Mouse (Mus musculus) heart, postnatal 25 days (tissue): ENCODE measurements around the gene AC134908.4. TPM values are rescaled to one million over a fixed set of nuclear protein-coding genes. Genes with fewer than 3 reads are reported as not detected.
A peak's percentile ranks its signal among the peaks of the same experiment; 100 is the strongest.

ENCODE experiments used
- DNase-seq: peaks from one replicate; pipeline ENCODE4 v3.0.0; 2022; ENCODE audit warnings: low spot score
- intact Hi-C: fragments of 180-260 bp; cut with DNase I; formaldehyde crosslinking; loops from one replicate; pipeline ENCODE4 v1.15.1; 2025
- total RNA-seq, 2 experiments: library from RNA; stranded (reverse); gene quantifications; 2 replicates each; pipeline ENCODE4 v1.2.3; 2021

Gene AC134908.4
- under 1 TPM in 1 of 2 experiments, not detected in 1; 0.53 TPM for total RNA-seq

DNA sequence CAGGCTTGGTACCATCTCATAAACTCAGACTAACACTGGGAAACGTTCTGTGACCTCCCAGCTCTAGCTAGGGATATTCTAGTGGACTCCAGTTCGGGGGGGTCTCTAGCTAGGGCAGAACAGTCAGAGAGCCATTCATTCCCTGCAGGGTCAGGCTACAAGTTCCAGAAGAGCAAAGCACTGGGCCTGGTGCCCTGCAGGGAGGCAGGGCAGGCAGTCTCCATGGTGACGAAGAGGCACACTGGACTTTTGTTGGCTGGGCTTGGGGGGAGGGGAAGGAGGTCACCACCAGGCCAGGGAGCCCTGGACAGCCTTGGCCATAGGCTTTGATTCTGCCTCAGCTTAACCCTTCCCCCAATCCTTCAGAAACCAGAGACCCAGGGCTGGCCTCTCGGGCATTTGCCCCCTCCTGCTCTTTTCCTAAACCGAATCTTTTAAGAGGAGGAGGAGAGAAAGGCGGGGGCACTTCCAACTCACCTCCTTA is at the start of gene AC134908.4:
Gene AC134908.4, minus strand, starts transcription at position 51 of the 484 bp plus-strand sequence.
- no peak for DNase-seq
- intact Hi-C loops, result loop anchor here (2.0 kb wide), 1 partner anchor 27 kb away; the partner anchor contains the start of gene Wdr24

DNA sequence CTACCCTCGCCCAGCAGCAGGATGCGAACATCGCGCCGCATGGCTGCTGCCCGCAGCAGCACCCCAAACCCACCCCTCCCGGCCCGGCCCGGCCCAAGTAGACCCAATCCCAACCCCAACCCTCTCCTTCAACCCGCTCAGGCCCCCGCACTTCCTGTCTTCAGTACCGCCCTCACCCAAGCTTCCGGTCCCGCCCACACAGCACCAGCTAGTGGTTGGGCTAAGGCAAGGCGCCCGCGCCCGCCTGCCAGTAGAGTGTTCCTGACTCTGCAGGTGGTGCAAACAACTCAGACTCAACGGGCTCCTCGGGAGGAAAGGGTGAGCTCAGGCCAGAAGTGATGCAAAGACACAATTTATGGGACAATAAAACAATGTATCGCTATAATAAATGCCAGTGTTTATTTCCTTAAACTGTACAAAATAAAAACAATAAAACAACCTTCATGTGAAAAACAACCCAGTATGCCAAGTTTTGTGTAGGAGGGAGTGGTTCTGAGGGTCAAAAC is 49.0 kb upstream of the AC134908.4 start, which contains the start of gene Rhot2:
Gene Rhot2, minus strand, starts transcription at position 456 of the 506 bp plus-strand sequence.
- intact Hi-C loops, result loop anchor here (1.0 kb wide), 1 partner anchor 15 kb away; no protein-coding TSS in a partner anchor
- DNase-seq, result peak; percentile 89

DNA sequence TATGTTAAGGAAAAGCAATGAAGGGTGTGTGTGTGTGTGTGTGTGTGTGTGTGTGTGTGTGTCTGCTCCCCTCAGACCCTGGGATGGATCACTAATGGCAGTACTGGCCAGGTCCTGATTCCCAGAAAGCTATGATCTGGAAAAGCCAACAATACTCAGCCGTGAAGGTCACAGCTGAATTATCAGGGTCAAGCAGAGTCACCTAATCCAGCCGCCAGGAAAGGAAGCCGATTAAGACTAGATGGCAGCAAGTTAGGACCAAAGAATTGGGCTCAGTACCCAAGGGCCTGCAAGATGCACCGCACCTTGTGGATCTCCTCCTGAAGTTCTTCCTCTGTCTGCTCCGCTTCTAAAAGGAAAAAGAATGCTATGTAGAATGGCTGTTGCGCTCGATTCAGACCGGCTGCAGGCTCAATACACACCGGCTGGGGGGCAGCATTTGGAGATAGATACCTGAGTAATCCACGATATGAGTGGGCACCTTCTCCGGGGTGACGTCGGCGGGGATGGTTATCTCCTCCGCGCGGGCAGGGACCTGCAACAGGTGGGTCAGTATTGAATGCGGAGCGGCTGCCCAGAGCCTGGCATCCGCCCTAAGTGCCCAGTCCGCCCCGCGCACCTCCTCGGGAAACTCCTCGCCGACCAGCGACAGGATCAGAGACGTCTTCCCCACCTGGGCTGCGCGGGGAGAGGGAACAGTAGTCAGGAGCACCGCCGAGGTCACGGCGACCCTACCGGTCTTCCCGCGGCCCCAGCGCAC is 48.4 kb upstream of the AC134908.4 start:
- intact Hi-C loops, result loop anchor here (1.0 kb wide), 1 partner anchor 15 kb away; no protein-coding TSS in a partner anchor
- no peak for DNase-seq

DNA sequence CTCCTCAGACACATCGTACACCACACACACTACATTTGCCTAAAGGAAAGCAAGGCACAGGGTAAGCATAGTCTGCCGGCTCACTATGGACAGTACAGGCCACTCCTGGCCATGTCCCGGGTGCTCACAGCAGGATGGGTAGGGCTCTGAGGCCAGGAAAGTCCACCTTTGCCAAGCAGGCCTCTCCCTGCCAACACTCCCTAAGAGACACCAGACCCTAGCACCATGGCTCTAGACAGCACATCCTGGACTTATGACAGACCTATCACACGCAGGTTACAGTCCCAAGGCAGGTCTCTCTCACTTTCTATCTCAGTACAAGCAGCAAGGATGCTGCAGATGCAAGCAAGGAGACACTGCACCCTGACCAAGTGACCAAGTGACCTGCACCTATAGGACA is 47.7 kb upstream of the AC134908.4 start:
- DNase-seq, result no peak
- intact Hi-C loops, result no loop called here

DNA sequence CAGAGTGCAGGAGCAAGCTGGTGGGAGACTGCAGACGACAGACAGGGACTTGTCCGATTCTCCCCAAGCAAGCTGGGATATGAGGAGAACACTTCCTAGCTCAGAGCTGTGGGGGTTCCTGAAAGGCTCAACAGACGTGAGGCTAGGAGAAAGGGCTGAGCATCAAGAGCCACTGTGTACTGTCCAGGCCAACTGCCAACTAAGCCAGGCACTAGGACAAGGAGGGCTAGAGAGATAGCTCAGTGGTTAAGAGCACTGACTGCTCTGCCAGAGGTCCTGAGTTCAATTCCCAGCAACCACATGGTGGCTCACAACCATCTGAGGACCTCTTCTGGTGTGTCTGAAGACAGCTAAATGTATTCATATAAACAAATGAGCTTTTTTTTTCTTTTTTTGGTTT is 47.0 kb upstream of the AC134908.4 start:
- intact Hi-C loops, result no loop called here
- DNase-seq, result no peak

DNA sequence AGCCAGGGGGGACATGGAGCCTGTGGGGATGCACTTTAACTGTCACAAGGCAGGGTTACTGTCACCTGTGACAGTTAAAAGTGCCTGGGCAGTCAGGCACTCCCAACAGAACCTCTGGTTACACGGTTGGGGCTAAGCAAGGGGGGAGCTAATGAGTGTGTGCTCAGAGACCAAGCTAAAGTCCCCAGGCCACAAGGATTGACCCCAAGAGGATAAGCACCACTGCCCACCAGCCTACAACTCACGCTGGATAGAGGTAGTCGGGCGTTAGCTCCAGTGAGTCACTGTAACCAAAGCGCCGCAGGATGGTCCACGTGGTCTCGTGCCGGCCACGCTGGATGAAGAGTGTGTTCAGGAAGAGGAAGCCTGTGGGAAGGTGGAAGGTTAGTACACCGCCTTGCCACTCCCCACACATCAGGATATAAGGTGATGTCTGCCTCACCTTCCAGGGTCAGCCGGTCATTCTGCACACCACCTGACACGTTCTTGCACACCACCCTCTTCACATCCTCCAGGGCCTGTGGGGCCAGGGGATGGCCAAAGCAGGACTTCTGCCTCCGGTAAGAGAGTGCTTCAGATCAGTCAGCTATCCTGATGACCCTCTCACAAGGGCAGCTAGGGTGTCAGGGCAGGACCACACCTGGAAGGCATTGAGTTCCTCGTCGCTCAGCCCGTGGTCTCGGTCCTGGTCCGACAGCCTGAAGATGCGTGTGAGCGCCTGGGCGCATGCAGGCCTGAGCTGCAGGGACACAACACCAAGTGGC is 45.8 kb upstream of the AC134908.4 start, which contains the start of gene Gm20683:
Gene Gm20683, minus strand, starts transcription at position 647 of the 764 bp plus-strand sequence.
- intact Hi-C loops, result no loop called here

DNA sequence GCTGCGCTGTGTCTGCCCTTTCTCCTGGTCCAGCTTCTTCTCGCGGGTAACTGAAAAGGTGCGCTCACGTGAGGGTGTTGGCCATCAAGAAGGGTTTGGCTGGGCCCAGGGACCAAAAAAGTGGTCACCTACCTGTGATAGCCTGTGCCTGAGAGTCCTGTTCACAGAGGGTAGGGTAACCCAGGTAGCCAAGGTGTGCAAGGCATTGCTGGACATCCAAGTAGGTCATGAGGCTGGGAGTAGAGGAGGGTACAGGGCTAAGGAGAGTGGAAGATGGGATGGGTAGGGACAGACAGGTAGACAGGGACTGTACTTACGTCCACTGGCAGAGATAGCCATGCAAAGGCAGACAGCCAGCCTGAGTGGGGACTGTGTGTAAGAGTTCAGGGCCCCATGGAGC is 45.1 kb upstream of the AC134908.4 start:
- intact Hi-C loops, result no loop called here
- no peak for DNase-seq

More for the DNA sequence above, 45.8 kb upstream of the AC134908.4 start, which contains the start of gene Gm20683:
- DNase-seq, result no peak

DNA sequence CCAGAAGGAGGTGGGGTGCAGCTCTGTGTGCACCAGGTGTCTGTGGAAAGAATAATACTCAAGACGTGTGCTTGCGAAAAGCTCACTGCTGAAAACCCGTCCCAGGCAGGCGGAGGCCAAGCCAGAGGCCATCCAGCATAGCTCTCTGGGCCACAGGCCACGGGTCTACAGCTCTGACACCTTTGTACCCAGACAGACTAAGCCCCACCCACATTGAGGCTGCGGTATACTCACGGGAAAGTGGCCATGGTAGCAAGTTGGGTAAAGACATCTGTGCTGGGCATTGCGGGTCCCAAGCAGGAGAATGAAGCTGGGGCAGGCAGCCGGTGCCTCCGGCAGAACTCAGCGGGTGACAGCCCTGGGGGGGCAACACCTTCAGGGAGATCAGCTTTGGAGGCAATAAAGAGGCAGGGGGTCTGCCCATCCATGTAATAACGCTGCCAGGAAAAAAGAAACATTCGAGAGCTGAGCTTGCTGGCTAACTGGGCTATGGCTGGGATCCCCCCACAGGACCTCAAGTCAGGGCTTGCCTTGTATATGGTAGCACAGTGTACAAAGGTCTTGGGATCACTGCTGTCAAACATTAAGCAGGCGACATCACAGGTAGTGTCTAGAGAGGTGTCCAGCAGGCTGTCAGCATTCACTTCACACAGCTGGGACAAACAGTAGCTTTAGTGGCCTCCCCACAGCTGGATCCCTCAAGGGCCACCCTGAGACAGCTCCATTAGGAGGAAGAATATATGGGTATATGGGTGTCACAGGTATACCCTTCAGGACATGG is 44.2 kb upstream of the AC134908.4 start:
- no peak for DNase-seq
- intact Hi-C loops, result no loop called here

DNA sequence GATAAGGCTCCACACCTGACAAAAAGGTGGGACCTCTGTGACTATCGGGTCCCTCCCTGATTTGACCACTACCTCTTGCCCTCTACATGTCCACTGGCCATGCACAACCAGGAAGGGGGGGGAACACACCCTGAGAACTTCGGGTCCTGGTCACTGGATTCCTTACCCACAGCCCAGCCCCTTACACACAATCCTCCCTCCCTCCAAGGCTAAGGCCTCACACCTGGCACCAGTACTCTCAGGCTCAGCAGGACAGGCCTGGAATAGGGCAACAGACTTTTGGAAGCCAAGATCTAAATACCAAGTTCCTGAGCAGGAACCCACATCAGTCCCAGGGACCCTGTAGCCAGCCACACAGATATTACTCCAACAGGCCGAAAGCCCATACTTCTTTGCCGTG is 43.4 kb upstream of the AC134908.4 start:
- intact Hi-C loops, result no loop called here
- no peak for DNase-seq

DNA sequence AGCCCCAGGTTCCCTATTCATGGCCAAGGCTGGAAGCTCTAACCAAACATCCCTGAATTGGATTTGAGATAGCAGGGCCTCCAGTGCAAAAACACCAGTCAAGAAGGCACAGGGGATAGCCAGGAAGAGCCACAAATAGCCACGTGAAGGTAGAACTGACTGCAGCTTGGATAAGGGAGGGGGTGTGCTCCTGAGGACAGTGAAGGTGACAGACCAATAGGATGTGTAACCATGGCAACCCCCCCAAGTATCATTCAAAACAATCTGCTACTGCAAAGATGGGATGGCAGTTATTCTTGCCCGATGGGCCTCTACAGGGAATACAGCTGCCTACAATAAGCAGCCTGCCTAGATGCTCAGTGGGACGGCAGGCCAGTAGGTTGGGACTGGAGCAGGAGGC is 42.1 kb upstream of the AC134908.4 start:
- intact Hi-C loops, result no loop called here
- no peak for DNase-seq

DNA sequence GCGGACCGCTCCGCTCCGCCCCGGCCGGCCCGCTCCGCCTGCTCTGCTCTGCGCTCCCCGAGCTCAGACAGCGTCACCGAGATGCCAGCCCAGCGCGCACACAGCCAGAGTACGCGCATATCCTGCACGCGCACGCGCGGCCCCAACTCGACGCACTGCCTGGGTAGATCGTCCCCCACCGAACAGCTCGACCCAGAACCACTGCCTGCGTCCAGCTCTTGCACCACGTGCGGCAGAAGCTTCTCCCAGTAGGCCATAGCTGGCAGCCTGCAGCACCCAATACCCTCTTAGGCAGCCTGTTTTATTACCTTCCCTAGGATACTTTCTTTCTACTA is 41.6 kb upstream of the AC134908.4 start, which contains the start of gene Rhbdl1:
Gene Rhbdl1, minus strand, starts transcription at position 220 of the 335 bp plus-strand sequence.
- peak; percentile 51 for DNase-seq
- intact Hi-C loops, result no loop called here

DNA sequence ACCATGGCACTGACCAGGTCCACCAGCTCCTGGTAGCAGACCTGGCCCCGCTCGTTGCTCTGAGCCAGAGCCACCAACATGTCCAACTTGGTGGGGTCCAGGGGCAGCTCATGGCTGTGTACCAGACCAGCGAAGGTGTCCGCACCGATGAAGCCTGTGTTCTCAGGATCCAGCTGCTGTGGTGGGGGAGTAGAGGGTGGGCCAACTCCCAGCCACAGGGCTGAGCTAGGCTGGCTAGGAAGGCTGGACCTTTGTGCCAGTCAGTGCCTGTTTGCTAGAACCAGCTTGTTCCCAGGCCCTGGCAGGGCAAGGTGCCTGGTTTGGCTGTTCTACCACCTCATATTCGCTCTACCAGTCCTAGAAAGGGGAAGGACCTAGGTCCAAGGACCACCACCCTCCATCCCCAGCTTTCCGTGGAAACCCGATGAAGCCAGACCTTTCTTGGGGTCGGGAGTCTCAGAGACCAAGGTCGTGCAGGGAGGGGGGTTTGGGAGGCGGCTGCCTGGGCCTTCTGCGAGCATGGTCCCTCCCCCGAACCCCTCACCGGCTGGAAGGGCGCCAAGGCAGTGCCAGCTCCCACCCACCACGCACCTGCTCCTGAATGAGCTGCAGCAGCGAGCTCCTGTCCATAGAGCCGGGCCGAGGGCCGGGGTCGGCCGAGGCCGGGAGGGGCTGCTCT is 41.1 kb upstream of the AC134908.4 start:
- DNase-seq, result no peak

DNA sequence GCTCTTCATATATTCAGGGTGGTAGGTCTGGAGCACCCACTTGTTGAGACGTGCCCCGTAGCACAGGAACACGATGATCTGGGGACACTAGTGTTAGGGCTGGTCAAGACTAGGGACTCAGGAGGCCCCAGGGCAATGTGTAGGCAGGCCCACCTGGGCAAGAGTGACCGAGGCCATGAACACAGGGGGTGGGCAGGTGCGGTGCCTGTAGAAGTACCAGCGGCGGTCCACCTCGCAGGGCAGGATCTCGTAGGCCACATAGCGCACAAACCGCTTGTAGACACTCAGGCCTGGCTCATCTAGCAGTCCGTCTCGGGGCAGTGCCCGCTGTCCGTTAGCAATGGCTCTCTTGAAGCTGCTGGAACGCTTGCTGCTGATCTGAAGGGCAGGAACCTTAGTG is 40.4 kb upstream of the AC134908.4 start:
- intact Hi-C loops, result no loop called here

More for the DNA sequence above, 41.1 kb upstream of the AC134908.4 start:
- intact Hi-C loops, result no loop called here

DNA sequence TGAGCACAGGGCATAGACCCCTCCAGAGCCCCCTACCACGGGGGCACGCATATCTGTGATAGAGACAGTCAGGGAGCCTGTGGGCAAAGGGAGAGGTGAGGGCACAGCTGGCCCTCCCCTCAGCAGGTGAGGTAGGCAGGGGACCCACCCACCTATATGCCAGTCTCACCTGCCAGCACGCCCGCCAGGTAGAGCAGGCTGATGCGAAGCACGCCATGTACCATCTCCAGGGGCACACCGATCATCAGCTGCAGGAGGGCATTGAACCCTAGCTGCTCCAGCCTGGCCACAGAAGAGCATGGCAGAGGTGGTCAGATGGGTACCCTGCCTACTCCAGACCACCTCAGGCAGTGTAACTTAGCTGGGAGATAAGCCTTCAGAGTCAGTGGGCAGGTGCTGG is 39.8 kb upstream of the AC134908.4 start:
- DNase-seq, result no peak
- intact Hi-C loops, result no loop called here

More for the DNA sequence above, 40.4 kb upstream of the AC134908.4 start:
- DNase-seq, result no peak

DNA sequence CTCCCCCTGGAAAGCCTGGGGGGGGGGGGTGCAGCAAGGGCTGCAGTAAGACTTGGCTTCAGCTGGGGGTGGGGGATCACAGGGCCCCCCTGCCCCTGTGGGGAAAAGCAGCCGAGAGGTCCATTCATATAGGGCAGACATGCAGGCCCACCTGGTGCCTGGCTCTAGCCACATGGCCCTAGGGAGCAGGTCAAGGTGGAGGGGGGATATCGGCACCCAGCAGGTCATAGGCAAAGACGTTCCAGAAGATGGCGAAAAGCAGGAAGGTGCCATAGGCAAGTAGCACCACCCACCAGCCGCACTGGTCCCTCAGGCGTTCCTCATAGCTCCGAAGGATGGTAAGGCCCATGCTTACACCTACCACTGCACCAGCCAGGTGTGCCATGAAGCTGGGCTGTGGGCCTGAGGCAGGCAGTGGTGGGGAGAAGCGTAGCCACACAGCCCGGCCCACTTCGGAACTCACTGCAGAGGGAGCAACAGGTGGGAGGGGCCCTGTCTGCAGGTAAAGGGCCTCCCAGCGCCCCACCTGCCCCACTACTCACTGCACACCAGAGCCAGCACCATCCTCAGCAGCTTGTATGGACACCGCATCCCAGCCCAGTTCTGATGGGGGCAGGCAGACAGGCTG is 39.2 kb upstream of the AC134908.4 start:
- intact Hi-C loops, result loop anchor here (5.0 kb wide), 1 partner anchor 33 kb away; the partner anchor contains the start of gene Mcrip2
- DNase-seq, result no peak

DNA sequence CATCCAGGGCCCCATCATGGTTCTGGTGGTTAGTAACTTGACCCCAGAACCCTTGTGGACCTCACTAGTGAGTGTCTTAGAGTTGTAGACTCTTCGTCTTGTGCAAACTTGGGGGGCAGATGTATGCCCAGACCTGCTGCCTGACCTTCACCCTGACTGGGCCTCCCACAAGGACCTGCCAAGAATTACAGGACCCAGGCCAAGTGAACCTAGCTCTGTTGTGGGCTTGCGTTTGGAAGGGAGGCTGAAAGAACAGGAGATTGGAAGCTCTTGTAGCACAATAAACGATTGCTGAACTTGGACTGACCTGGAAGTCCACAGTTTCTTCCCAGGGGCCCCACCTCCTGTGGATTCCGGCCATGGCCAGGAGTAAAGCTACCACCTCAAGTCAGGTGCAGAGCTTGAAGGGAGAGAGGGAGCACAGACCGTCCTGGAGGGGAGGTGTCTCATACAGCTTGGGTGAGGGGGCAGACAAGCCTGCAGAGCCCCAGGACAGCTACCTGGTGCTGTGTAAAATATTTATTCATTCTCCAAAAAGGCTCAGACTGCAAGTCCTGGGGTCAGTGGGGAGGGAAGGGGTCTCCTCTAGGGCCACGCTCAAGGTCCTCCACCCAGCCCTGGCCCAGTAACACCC is 38.6 kb upstream of the AC134908.4 start:
- intact Hi-C loops, result loop anchor here (5.0 kb wide), 1 partner anchor 33 kb away; the partner anchor contains the start of gene Mcrip2
- no peak for DNase-seq

DNA sequence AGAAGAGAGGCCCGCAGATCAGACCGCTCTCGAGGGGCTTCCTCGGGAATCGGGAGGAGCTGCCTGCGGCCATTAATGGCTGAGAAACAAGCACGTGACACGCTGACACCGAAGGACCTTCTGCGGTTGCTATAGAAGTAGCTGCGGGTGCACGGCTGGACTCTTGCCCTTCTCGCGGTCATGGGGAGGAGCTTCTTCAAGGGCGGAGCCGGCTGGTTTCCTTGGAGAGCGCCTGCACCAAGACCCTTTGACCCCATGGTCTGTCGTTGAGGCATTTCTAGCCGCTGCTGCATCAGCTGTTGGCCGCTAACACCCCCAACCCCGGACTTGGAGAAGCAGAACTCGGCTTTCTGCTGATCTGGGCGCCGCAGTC is 37.8 kb upstream of the AC134908.4 start, which contains the start of gene Stub1:
Gene Stub1, minus strand, starts transcription at position 114 of the 373 bp plus-strand sequence.
- peak; percentile 88 for DNase-seq
- intact Hi-C loops, result loop anchor here (5.0 kb wide), 1 partner anchor 34 kb away; the partner anchor contains the start of gene Mcrip2
